Mouse (Mus musculus) heart, adult 2 months (tissue): ENCODE results near the gene Zfhx2.

Source experiments
- CTCF ChIP-seq: fragments of 200-600 bp; IDR thresholded peaks from 2 replicates; pipeline ENCODE4 v1.8.1; 2022; ENCODE audit warnings: antibody characterized with exemption, mild to moderate bottlenecking, moderate library complexity
- EP300 ChIP-seq: fragments of 200-500 bp; IDR thresholded peaks from 2 replicates; pipeline ENCODE4 v1.6.1; 2011; ENCODE audit warnings: low read depth, low read length, control low read depth; ENCODE audit not compliant: insufficient read depth
- POLR2A ChIP-seq: fragments of 200-500 bp; IDR thresholded peaks from 2 replicates; pipeline ENCODE4 v1.6.1; 2011; ENCODE audit warnings: mild to moderate bottlenecking, low read depth, low read length, control low read depth; ENCODE audit not compliant: insufficient read depth

GRCm38 (mm10) chr14:55091209-55091865 is 787 bp downstream of the Zfhx2 start:
- TF ChIP-seq POLR2A: no peak
- TF ChIP-seq EP300: no peak
- no peak for TF ChIP-seq CTCF
